Mouse (Mus musculus): ENCODE measurements around the gene Olfr203. TPM values are rescaled to one million over a fixed set of nuclear protein-coding genes. Genes with fewer than 3 reads are reported as not detected.

The Olfr203 gene
- polyA plus RNA-seq, 1 experiment from 2014 or later, result not detected

- H3K4me1 ChIP-seq (replicated peaks; ENCODE audit: control insufficient read depth, insufficient read depth, low read length), result no peaks in the 10 kb centered on the region
- no peaks in the 10 kb centered on the region for H3K9me3 ChIP-seq (ENCODE audit: control insufficient read depth, low read length)
- no peak for ATAC-seq
- H3K36me3 ChIP-seq (ENCODE audit: control insufficient read depth, insufficient read depth), result no peaks in the 10 kb centered on the region
- no peak within 1 kb of the TSS for H3K27ac ChIP-seq (ENCODE audit: low read length)
- H3K27me3 ChIP-seq (replicated peaks; ENCODE audit: control insufficient read depth, insufficient read depth, low read length), result no peaks in the 10 kb centered on the region
- no peak within 1 kb of the TSS for H3K4me2 ChIP-seq (ENCODE audit: low read length)
- H3K9ac ChIP-seq (replicated peaks; ENCODE audit: low read depth, low read length), result no peak within 1 kb of the TSS
- no peak within 1 kb of the TSS for H3K4me3 ChIP-seq (replicated peaks; ENCODE audit: low read length)
These were observed 32.4 kb downstream of the Olfr203 start, which contains the start of gene Olfr205 for GRCm38 (mm10) chr16:59331038-59331437. TSS of gene Olfr205 (minus strand) at chr16:59331138.

- Histone ChIP-seq H3K9me3 (ENCODE audit: control insufficient read depth, low read length) (no peaks in the 10 kb centered on the region), H3K4me1 (replicated peaks; ENCODE audit: control insufficient read depth, insufficient read depth, low read length) (no peaks in the 10 kb centered on the region), H3K27ac (ENCODE audit: low read length) (no peak within 1 kb of the TSS), H3K36me3 (ENCODE audit: control insufficient read depth, insufficient read depth) (no peaks in the 10 kb centered on the region), H3K4me2 (ENCODE audit: low read length) (no peak within 1 kb of the TSS), H3K9ac (replicated peaks; ENCODE audit: low read depth, low read length) (no peak within 1 kb of the TSS), H3K27me3 (replicated peaks; ENCODE audit: control insufficient read depth, insufficient read depth, low read length) (no peaks in the 10 kb centered on the region), H3K4me3 (replicated peaks; ENCODE audit: low read length) (no peak within 1 kb of the TSS)
- no peak for ATAC-seq
- WGBS, result 79% methylated on average over 1 of the region's 1 CpGs
These were observed 50.5 kb downstream of the Olfr203 start, which contains the start of gene Olfr206 for GRCm38 (mm10) chr16:59349146-59349545. TSS of gene Olfr206 (minus strand) at chr16:59349246.

Other genes with a start within 250 kb of the Olfr203 start
- not detected in 2 replicates for gene Olfr190, start 220.9 kb upstream of the Olfr203 start, polyA plus RNA-seq (2015; fragmentation: Nextera tagmentation; extraction: Ambion mirVana)
- not detected in 2 replicates for gene Olfr191, start 209.1 kb upstream of the Olfr203 start, polyA plus RNA-seq (2015; fragmentation: Nextera tagmentation; extraction: Ambion mirVana)
- gene Olfr193, start 187.0 kb upstream of the Olfr203 start, polyA plus RNA-seq (2015; fragmentation: Nextera tagmentation; extraction: Ambion mirVana), result not detected in 2 replicates
- gene Olfr194, start 177.8 kb upstream of the Olfr203 start, polyA plus RNA-seq (2015; fragmentation: Nextera tagmentation; extraction: Ambion mirVana), result not detected in 2 replicates
- not detected in 2 replicates for gene Olfr195, start 151.8 kb upstream of the Olfr203 start, polyA plus RNA-seq (2015; fragmentation: Nextera tagmentation; extraction: Ambion mirVana)
- not detected in 2 replicates for gene Olfr196, start 128.4 kb upstream of the Olfr203 start, polyA plus RNA-seq (2015; fragmentation: Nextera tagmentation; extraction: Ambion mirVana)
- gene Olfr198, start 95.3 kb upstream of the Olfr203 start, polyA plus RNA-seq (2015; fragmentation: Nextera tagmentation; extraction: Ambion mirVana), result not detected in 2 replicates
- gene Olfr199, start 79.1 kb upstream of the Olfr203 start, polyA plus RNA-seq (2015; fragmentation: Nextera tagmentation; extraction: Ambion mirVana), result not detected in 2 replicates
- not detected in 2 replicates for gene Olfr201, start 26.2 kb upstream of the Olfr203 start, polyA plus RNA-seq (2015; fragmentation: Nextera tagmentation; extraction: Ambion mirVana)
- gene Olfr202, start 12.1 kb upstream of the Olfr203 start, polyA plus RNA-seq (2015; fragmentation: Nextera tagmentation; extraction: Ambion mirVana), result not detected in 2 replicates
- gene Olfr204, start 19.4 kb downstream of the Olfr203 start, polyA plus RNA-seq (2015; fragmentation: Nextera tagmentation; extraction: Ambion mirVana), result not detected in 2 replicates
- not detected in 2 replicates for gene Olfr205, start 32.3 kb downstream of the Olfr203 start, polyA plus RNA-seq (2015; fragmentation: Nextera tagmentation; extraction: Ambion mirVana)
- not detected in 2 replicates for gene Olfr206, start 50.4 kb downstream of the Olfr203 start, polyA plus RNA-seq (2015; fragmentation: Nextera tagmentation; extraction: Ambion mirVana)
- not detected in 2 replicates for gene Olfr209, start 65.1 kb downstream of the Olfr203 start, polyA plus RNA-seq (2015; fragmentation: Nextera tagmentation; extraction: Ambion mirVana)
- gene Gabrr3, start 108.5 kb downstream of the Olfr203 start, polyA plus RNA-seq (2015; fragmentation: Nextera tagmentation; extraction: Ambion mirVana), result not detected in 2 replicates
- 12.5 and 14.7 TPM in 2 replicates for gene Riox2, start 172.9 kb downstream of the Olfr203 start, polyA plus RNA-seq (2015; fragmentation: Nextera tagmentation; extraction: Ambion mirVana)